Mouse (Mus musculus): ENCODE measurements at regions not wholly inside any gene's neighbourhood (a gene's known extent, or its start where the extent isn't known, plus 50 kb on each side); places are given as distances from the start of the nearest gene placed in this dataset.
A peak's percentile ranks its signal among the peaks of the same experiment; 100 is the strongest.

DNA sequence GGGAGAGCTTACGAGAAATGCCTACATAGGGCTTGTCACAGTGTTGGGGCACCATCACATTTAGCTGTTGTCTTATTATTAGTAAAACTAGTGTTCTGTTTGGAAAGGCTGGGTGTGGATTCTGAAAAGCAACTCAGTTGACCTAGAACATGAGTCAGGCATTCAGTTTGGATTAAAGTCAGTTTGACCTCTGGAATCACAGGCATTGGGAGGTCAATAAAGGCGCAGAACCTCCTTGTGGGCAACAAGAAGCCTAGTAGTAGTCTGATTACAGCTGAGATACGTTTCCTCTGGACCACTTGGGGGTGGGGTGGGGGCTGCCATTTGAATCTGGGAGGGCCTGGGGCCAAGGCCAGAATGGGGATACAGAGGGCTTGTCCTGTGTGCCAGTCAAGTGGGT is 52.1 kb upstream of the Map3k1 start:
- Histone ChIP-seq H3K4me1 (ENCODE audit: control insufficient read depth, insufficient read depth, low read length) (no peaks in the 10 kb centered on the region), H3K27me3 (ENCODE audit: control insufficient read depth, insufficient read depth, low read length) (no peaks in the 10 kb centered on the region), H3K36me3 (ENCODE audit: control insufficient read depth, insufficient read depth, low read length) (no peaks in the 10 kb centered on the region), H3K27ac (ENCODE audit: control insufficient read depth, insufficient read depth, low read depth, low read length) (no peak overlapping the region), H3K4me3 (ENCODE audit: control insufficient read depth, low read depth, low read length) (no peak overlapping the region)
- TF ChIP-seq POLR2A (IDR thresholded peaks at IDR 0.05; ENCODE audit: control insufficient read depth, low read depth, low read length): no peak
- TF ChIP-seq CTCF (IDR thresholded peaks at IDR 0.05; ENCODE audit: control insufficient read depth, insufficient read depth, insufficient replicate concordance, low read depth, low read length): no peak

- no peaks in the 10 kb centered on the region for H3K27me3 ChIP-seq (ENCODE audit: control insufficient read depth, insufficient read depth, low read length)
- H3K27ac ChIP-seq (ENCODE audit: control insufficient read depth, insufficient read depth, low read depth, low read length): no peak overlapping the region
- no peak for TF ChIP-seq CTCF (IDR thresholded peaks at IDR 0.05; ENCODE audit: control insufficient read depth, insufficient read depth, insufficient replicate concordance, low read depth, low read length)
- no peak for TF ChIP-seq POLR2A (IDR thresholded peaks at IDR 0.05; ENCODE audit: control insufficient read depth, low read depth, low read length)
- no peaks in the 10 kb centered on the region for H3K36me3 ChIP-seq (ENCODE audit: control insufficient read depth, insufficient read depth, low read length)
- H3K4me1 ChIP-seq (ENCODE audit: control insufficient read depth, insufficient read depth, low read length): no peaks in the 10 kb centered on the region
- H3K4me3 ChIP-seq (ENCODE audit: control insufficient read depth, low read depth, low read length): no peak overlapping the region
Measured at GRCm38 (mm10) chr13:111862316-111862715, 53.5 kb upstream of the Map3k1 start.

DNA sequence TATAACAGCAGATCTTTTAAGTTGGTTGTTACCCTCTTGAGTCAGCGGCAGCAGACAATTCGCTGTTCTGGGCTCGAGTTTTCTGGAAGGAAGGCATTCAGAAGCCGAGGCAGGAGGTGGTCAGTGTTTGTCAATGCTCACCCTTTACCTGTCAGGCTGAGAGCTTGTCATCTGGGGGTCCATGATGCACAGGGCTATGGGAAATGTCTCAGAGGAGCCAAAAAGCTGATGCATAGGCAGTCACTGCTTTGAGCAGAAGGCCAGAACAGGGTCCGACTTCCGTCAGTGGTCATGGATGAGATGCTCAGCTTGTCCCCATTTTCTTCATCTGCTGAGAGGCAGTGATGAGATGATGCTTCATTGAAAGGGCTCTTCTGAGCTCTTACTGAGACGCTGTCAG is 57.2 kb upstream of the Map3k1 start:
- Histone ChIP-seq H3K4me3 (ENCODE audit: control insufficient read depth, low read depth, low read length) (no peak overlapping the region), H3K4me1 (ENCODE audit: control insufficient read depth, insufficient read depth, low read length) (peaks cover 5% of the 10 kb centered on the region), H3K27ac (ENCODE audit: control insufficient read depth, insufficient read depth, low read depth, low read length) (no peak overlapping the region), H3K36me3 (ENCODE audit: control insufficient read depth, insufficient read depth, low read length) (no peaks in the 10 kb centered on the region), H3K27me3 (ENCODE audit: control insufficient read depth, insufficient read depth, low read length) (no peaks in the 10 kb centered on the region)
- TF ChIP-seq POLR2A (IDR thresholded peaks at IDR 0.05; ENCODE audit: control insufficient read depth, low read depth, low read length): no peak
- no peak for TF ChIP-seq CTCF (IDR thresholded peaks at IDR 0.05; ENCODE audit: control insufficient read depth, insufficient read depth, insufficient replicate concordance, low read depth, low read length)

DNA sequence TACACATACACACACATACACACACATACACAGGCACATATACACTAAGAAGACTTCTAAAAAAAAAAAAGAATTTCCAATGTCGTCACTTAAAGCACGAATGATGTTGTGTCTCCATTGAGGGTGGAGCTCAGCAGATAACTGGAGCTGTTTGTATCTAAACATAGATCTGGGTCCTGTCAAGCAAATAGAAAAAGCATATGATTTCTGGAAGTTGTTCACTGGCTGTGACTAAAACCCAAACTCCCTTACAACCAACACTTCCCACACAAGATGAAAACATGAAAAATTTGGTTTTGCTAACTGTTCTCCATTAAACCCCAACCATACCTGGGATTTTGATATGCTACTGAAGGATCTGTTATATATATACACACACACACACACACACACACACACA is 58.5 kb upstream of the Map3k1 start:
- H3K4me3 ChIP-seq (ENCODE audit: control insufficient read depth, low read depth, low read length): no peak overlapping the region
- H3K27ac ChIP-seq (ENCODE audit: control insufficient read depth, insufficient read depth, low read depth, low read length): no peak overlapping the region
- no peak for TF ChIP-seq CTCF (IDR thresholded peaks at IDR 0.05; ENCODE audit: control insufficient read depth, insufficient read depth, insufficient replicate concordance, low read depth, low read length)
- no peak for TF ChIP-seq POLR2A (IDR thresholded peaks at IDR 0.05; ENCODE audit: control insufficient read depth, low read depth, low read length)
- H3K27me3 ChIP-seq (ENCODE audit: control insufficient read depth, insufficient read depth, low read length): no peaks in the 10 kb centered on the region
- H3K36me3 ChIP-seq (ENCODE audit: control insufficient read depth, insufficient read depth, low read length): no peaks in the 10 kb centered on the region
- peaks cover 5% of the 10 kb centered on the region for H3K4me1 ChIP-seq (ENCODE audit: control insufficient read depth, insufficient read depth, low read length)

- TF ChIP-seq POLR2A (IDR thresholded peaks at IDR 0.05; ENCODE audit: control insufficient read depth, low read depth, low read length) (no peak), CTCF (IDR thresholded peaks at IDR 0.05; ENCODE audit: control insufficient read depth, insufficient read depth, insufficient replicate concordance, low read depth, low read length) (no peak)
- Histone ChIP-seq H3K4me3 (ENCODE audit: control insufficient read depth, low read depth, low read length) (peak overlapping the region; percentile 63), H3K4me1 (ENCODE audit: control insufficient read depth, insufficient read depth, low read length) (peaks cover 5% of the 10 kb centered on the region), H3K27me3 (ENCODE audit: control insufficient read depth, insufficient read depth, low read length) (no peaks in the 10 kb centered on the region), H3K36me3 (ENCODE audit: control insufficient read depth, insufficient read depth, low read length) (no peaks in the 10 kb centered on the region), H3K27ac (ENCODE audit: control insufficient read depth, insufficient read depth, low read depth, low read length) (no peak overlapping the region; the same call in 1 of the 2 replicates)
Measured at GRCm38 (mm10) chr13:111867763-111868725, 59.3 kb upstream of the Map3k1 start.

DNA sequence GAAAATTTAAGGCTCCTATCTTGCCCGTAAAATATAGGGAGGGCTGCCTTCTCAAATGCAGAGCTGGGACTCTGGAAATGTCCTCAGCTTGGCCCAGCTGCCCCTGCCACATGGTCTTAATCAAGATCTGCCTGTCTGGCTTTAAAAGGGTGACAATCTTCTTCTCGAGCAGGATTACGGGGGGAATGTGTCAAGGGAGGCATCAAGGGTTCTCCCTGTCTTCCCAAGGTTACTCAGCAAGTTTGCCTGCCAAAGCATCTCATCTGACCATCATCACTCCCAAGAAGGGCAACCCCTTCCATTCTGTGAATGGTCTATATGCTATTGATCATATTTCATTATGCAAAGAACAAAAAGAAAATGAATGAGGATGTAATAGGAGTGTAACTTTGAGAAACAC is 60.2 kb upstream of the Map3k1 start:
- no peak for TF ChIP-seq POLR2A (IDR thresholded peaks at IDR 0.05; ENCODE audit: control insufficient read depth, low read depth, low read length)
- no peaks in the 10 kb centered on the region for H3K27me3 ChIP-seq (ENCODE audit: control insufficient read depth, insufficient read depth, low read length)

GRCm38 (mm10) chr13:111869771-111870437 is 61.1 kb upstream of the Map3k1 start:
- no peak overlapping the region for H3K4me3 ChIP-seq (ENCODE audit: control insufficient read depth, low read depth, low read length)
- H3K36me3 ChIP-seq (ENCODE audit: control insufficient read depth, insufficient read depth, low read length): no peaks in the 10 kb centered on the region
- H3K4me1 ChIP-seq (ENCODE audit: control insufficient read depth, insufficient read depth, low read length): peaks cover 5% of the 10 kb centered on the region
- H3K27me3 ChIP-seq (ENCODE audit: control insufficient read depth, insufficient read depth, low read length): no peaks in the 10 kb centered on the region
- TF ChIP-seq CTCF (IDR thresholded peaks at IDR 0.05; ENCODE audit: control insufficient read depth, insufficient read depth, insufficient replicate concordance, low read depth, low read length) (no peak), POLR2A (IDR thresholded peaks at IDR 0.05; ENCODE audit: control insufficient read depth, low read depth, low read length) (no peak)
- no peak overlapping the region for H3K27ac ChIP-seq (ENCODE audit: control insufficient read depth, insufficient read depth, low read depth, low read length)

More for the DNA sequence above, 60.2 kb upstream of the Map3k1 start:
- Histone ChIP-seq H3K27ac (ENCODE audit: control insufficient read depth, insufficient read depth, low read depth, low read length) (no peak overlapping the region), H3K4me3 (ENCODE audit: control insufficient read depth, low read depth, low read length) (no peak overlapping the region), H3K4me1 (ENCODE audit: control insufficient read depth, insufficient read depth, low read length) (peaks cover 5% of the 10 kb centered on the region), H3K36me3 (ENCODE audit: control insufficient read depth, insufficient read depth, low read length) (no peaks in the 10 kb centered on the region)
